8 mouse cellular contexts compared by ENCODE assay signal in the genomic region with DNA sequence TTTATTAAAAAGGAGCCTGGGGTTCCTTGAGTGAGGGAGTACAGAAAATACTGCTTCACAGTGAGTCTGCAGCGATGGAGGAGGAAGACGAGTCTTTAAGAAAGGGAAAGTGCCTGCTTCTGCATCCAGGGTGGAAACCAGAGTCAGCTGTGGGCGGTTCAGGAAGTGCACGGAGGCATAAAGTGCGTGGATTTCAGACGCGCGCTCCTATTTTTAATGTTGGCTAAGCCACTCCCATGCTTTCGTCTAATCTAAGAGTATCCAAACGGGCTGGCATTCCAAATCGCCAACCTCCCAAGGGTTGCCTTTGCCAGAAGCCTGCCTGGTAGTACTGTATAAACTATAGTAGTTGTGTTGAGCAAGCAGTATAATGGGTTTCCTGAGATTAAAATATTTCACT. TPM values are rescaled to one million over a fixed set of nuclear protein-coding genes. Genes with fewer than 3 reads are reported as not detected.
DNase-seq lines count a peak whose midpoint lies in the region.

No protein-coding gene starts in this region.

- H3K27ac ChIP-seq in midbrain, embryonic 10.5 days (replicated peaks) = peak overlapping the region; percentile 81

- 36% methylated on average over 11 of the region's 11 CpGs for WGBS in midbrain, embryonic 10.5 days

- peaks cover 5% of the 10 kb centered on the region for H3K9me3 ChIP-seq in midbrain, embryonic 10.5 days (replicated peaks)

- H3K36me3 ChIP-seq in midbrain, embryonic 10.5 days = no peaks in the 10 kb centered on the region

- peaks cover 40% of the 10 kb centered on the region for H3K4me1 ChIP-seq in midbrain, embryonic 10.5 days

- intact Hi-C loops in left cerebral cortex, postnatal 36 days (cut with DNase I) = loop anchor here (5.0 kb wide), 2 partner anchors 35 to 50 kb away; a partner anchor contains a TSS

- peaks cover 6% of the 10 kb centered on the region; the same call in 1 of the 2 replicates for H3K27me3 ChIP-seq in midbrain, embryonic 10.5 days (ENCODE audit: low read depth, poor library complexity, severe bottlenecking)

- DNase-seq in CD4-positive helper T cell, adult 2 months (ENCODE audit: low read depth, low spot score) = peak; percentile 42
- peak; percentile 40 for DNase-seq in adrenal gland, postnatal 14 days
- peak; percentile 72 for DNase-seq in frontal cortex, postnatal 36 days (ENCODE audit: low spot score in 2 of 2)
- peak; percentile 43 for DNase-seq in induced T-regulatory cell, adult 2 months (ENCODE audit: low read depth)
- peak; percentile 59 to 72 for DNase-seq in left cerebral cortex, postnatal 36 days (ENCODE audit: low spot score in 2 of 2)
- no peak for DNase-seq in midbrain, embryonic 10.5 days (ENCODE audit: low spot score)
- peak; percentile 77 for DNase-seq in telencephalon, adult 2 months (ENCODE audit: low read depth, low spot score)
- DNase-seq in Muller cell, postnatal 12 days (ENCODE audit: inconsistent ontology term) = no peak

- H3K4me3 ChIP-seq in midbrain, embryonic 10.5 days = peak overlapping the region; percentile 38

RNA-seq across cellular contexts. Expression of a gene that starts 50.4 kb away (rescaled TPM):
- 153 and 160 TPM in 2 replicates for total RNA-seq in adrenal gland, postnatal 14 days (2021)
- 100 to 1,000 TPM; 210 to 235 TPM for total RNA-seq in left cerebral cortex, postnatal 36 days (2021)
- 355 and 424 TPM in 2 replicates for polyA plus RNA-seq in midbrain, embryonic 10.5 days (2016; fragmentation: Nextera tagmentation; extraction: Ambion mirVana)

Comparison
In these comparisons a context has a peak if more than half of its experiments do, and no peak if none do; other contexts are left out.
1. DNase-seq: peak in CD4-positive helper T cell, adult 2 months (single experiment), adrenal gland, postnatal 14 days (single experiment), frontal cortex, postnatal 36 days (2 of 2), induced T-regulatory cell, adult 2 months (single experiment), left cerebral cortex, postnatal 36 days (2 of 2) and telencephalon, adult 2 months (single experiment); none in midbrain, embryonic 10.5 days (single experiment) and Muller cell, postnatal 12 days (single experiment).